Mouse (Mus musculus): ENCODE data around the gene Kctd21.

- TF ChIP-seq CTCF (IDR thresholded peaks at IDR 0.05) = no peak
- no peak for TF ChIP-seq POLR2A (IDR thresholded peaks at IDR 0.05; ENCODE audit: insufficient read depth, low read depth, low read length)
- TF ChIP-seq EP300 (IDR thresholded peaks at IDR 0.05; ENCODE audit: insufficient read depth, low read depth, low read length) = no peak
These were observed 33.8 kb downstream of the Kctd21 start for GRCm38 (mm10) chr7:97365887-97366286.
